Mouse (Mus musculus): ENCODE results near the gene Clptm1.

DNA sequence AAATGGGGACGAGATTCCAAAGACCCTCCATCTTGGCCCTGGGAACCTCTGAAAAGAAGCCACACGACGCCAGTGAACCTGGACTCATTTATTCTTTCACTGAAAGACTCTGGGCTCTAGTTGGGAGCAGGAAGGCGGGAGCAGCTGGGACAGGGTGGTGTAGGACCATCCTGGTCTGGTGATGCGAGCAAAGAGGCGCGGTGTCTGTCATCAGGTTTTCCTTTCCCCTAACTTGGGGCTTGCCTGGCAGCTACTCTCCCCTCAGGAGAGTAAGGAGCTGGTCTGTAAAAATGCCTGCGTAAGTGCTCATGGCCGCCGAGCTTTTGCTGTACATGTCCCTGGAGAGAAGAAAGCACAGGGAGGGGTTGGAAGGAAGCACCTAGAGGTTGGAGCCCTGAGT, 6.7 kb upstream of the Clptm1 start:
- TF ChIP-seq EP300 (IDR thresholded peaks at IDR 0.05) (no peak), CTCF (IDR thresholded peaks at IDR 0.05) (no peak)

Measured in lung, postnatal 0 days (tissue).